Mouse (Mus musculus) embryo, embryonic 10.5 days (tissue): ENCODE results near the gene Hes2.

ENCODE experiments used
- DNase-seq: peaks from one replicate; pipeline ENCODE4 v3.0.0-alpha.2; 2015; ENCODE audit warnings: low spot score

The Hes2 gene

DNA sequence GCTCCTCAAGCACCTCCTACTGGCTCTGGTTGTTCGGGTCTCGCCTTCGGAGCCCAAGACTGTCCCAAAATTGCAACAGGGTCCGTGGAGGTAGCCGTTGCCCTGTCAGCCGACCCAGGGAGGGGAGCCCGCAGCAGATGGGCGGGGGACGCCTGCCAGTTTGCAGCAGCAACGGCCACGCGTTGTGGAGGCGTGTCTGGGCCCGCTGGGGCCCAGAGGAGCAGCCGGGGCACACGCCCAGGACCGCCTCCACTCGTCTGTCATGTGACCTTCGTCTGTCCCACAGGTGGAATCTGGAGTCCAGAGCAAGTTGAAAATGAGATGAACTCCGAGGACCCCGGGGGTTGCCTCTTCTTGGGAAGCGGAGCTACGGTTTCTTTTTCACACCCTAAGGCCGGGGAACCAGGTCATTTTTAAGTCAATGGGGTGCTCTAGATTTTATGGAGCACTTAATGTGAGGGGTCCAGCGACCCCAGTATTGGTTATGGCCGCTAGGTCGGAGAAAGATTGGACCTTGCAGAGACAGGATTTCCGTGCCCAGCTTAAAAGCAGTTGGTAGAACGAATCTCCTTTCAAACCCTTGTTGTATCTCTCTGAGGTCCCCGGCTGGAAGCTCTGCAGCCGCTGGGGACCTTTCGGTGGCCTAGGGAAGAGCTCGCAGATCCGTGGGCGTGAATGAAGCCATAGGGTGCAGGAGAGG is at the start of gene Hes2:
Gene Hes2, plus strand, starts transcription at position 283 of the 700 bp plus-strand sequence.
- no peak for DNase-seq

DNA sequence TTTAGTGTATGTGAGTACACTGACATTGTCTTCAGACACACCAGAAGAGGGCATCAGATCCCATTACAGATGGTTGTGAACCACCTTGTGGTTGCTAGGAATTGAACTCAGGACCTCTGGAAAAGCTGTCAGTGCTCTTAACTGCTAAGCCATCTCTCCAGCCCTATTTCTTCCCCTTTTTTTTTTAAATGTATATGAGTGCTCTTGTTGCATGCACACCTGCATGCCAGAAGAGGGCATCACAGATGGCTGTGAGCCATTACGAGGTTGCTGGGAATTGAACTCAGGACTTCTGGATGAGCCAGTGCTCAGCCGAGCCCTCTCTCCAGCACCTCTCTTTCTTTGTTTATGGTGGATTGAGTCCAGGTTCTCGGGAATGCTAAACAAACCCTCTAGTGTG is 49.2 kb upstream of the Hes2 start:
- no peak for DNase-seq

DNA sequence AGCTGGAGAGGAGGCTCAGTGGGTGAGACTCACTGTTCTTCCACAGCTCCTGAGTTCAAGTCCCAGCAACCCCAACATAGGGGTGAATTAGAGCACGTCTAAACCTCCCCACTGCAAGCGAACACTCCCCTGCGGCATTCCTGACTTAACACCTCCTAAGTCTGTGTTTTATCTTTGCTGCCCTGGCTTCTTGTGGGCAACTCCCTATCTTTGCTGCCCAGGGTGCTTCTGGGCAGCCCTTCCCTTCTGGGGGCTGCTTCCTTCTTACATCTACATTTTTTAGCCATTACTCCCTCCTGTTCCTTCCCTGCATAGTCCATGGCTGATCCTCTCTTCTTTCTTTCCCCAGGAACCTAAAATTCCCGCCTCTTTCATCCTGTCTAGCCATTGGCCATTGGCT is 48.0 kb upstream of the Hes2 start:
- DNase-seq = no peak

GRCm38 (mm10) chr4:152112329-152112728 is 46.3 kb upstream of the Hes2 start:
- DNase-seq = no peak

- DNase-seq = no peak
Observed at GRCm38 (mm10) chr4:152114080-152114479, 44.6 kb upstream of the Hes2 start.

GRCm38 (mm10) chr4:152115921-152116612 is 42.6 kb upstream of the Hes2 start, which contains the start of gene Tnfrsf25:
TSS of gene Tnfrsf25 (plus strand) at chr4:152115934.
- DNase-seq = no peak

GRCm38 (mm10) chr4:152117538-152117937 is 41.1 kb upstream of the Hes2 start:
- no peak for DNase-seq

GRCm38 (mm10) chr4:152119396-152120292 is 39.0 kb upstream of the Hes2 start:
- peak; percentile 75 for DNase-seq

DNA sequence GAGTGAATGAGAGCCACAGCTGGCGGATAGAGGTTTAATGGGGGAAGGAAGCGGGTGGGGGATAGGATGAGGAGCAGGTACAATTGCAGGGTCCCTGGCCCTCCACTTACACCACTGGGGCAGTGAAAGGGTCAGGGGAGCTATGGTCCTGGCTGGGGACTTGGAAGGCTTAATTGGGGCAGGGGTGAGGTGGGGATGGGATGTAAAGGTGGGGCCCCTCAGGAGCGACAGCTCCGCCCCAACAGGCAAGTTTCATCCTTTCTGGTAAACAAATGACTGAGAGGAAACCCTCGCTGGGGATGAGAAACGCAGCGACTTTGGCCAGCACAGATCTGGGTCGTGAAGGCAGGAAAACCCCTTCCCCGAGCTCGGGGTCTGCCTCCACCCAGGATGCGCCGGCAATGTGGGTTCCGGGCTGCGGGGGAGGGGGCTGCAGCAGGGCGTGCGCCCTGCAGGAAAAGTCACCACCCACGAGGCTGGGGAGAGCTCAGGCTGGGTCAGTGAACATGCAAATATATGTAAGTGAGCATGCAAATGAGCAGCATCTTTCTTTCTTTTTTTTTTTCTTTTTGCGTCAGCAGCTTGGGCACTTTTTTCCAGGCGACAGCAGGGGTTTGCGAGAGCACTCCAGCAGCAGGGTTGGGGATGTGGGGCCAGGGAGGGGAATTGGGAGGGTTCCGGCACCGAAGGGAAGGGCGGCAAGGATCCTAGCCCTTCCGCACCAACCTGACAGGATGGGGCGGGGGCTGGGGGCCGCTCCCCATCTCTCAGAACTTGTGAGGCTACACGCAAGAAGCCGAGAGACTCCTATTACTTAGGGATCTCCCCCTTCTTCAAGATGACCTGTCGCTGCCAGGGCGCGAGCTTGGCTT is 38.1 kb upstream of the Hes2 start:
- DNase-seq = no peak

- no peak for DNase-seq
Observed at GRCm38 (mm10) chr4:152121183-152121505, 37.5 kb upstream of the Hes2 start.

- DNase-seq = no peak
Observed at GRCm38 (mm10) chr4:152124361-152124961, 34.2 kb upstream of the Hes2 start.

GRCm38 (mm10) chr4:152125161-152126025 is 33.3 kb upstream of the Hes2 start:
- DNase-seq = no peak

GRCm38 (mm10) chr4:152126026-152126920 is 32.4 kb upstream of the Hes2 start:
- peak; percentile 57 for DNase-seq

- DNase-seq = no peak
Observed at GRCm38 (mm10) chr4:152127884-152128283, 30.8 kb upstream of the Hes2 start.

DNA sequence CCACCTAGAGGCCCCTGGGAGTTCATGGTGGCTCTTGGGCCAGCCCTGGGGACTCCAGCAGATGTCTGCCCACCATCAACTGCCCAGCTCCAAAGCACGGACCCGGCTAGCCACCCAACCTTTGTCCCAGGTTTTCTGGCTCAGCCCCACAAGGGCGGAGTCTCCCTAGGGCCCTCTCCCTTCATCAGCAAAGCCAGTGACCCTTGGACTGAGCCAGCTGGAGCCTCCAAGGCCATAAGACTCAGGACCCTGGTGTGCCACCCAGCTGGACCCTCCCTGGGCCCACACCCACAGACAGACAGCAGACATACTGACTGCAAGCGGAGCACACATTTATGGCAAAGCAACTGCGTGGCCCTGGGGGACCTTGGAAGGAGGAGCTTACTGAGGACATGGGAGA is 29.9 kb upstream of the Hes2 start:
- no peak for DNase-seq

GRCm38 (mm10) chr4:152129395-152129930 is 29.2 kb upstream of the Hes2 start:
- no peak for DNase-seq

GRCm38 (mm10) chr4:152130771-152131653 is 27.7 kb upstream of the Hes2 start:
- DNase-seq = no peak
